Mouse (Mus musculus): ENCODE measurements around the gene Vmp1. TPM values are rescaled to one million over a fixed set of nuclear protein-coding genes. Genes with fewer than 3 reads are reported as not detected.

Gene Vmp1
- polyA plus RNA-seq, 1 experiment: 157 TPM

DNA sequence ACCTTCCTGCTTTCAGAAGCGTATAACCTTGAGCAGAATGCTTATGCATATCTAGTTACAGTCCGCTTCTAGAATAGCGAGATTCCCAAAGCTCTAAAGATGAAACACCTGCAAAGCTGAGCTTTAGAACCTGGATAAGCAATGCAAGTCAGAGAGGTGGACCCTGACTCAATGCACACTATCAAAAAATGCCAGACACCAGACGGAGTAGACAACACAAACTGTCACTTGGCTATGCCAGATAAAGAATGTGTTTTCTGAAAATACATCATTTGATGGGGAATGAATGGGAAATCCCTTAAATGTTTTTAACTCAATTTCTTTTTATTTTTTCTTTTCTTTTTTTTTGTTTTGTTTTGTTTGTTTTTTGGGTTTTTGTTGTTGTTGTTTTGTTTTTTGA is 8.1 kb downstream of the Vmp1 start:
- H3K36me3 ChIP-seq (ENCODE audit: control insufficient read depth, insufficient read depth): peaks cover 13% of the 10 kb centered on the region
- TF ChIP-seq CTCF (IDR thresholded peaks at IDR 0.05; ENCODE audit: control insufficient read depth, insufficient read depth, insufficient read length) (no peak), MYOG (IDR thresholded peaks at IDR 0.05; ENCODE audit: control insufficient read depth, extremely low read depth, insufficient read length) (no peak), MYOD1 (IDR thresholded peaks at IDR 0.05; ENCODE audit: control insufficient read depth, insufficient read length, low read depth) (no peak), MAX (IDR thresholded peaks at IDR 0.05) (no peak), USF1 (IDR thresholded peaks at IDR 0.05; ENCODE audit: low read depth) (no peak), FOSL1 (IDR thresholded peaks at IDR 0.05; ENCODE audit: insufficient read depth, low read length, poor library complexity, severe bottlenecking) (no peak), CEBPB (IDR thresholded peaks at IDR 0.05; ENCODE audit: low read depth) (no peak)

DNA sequence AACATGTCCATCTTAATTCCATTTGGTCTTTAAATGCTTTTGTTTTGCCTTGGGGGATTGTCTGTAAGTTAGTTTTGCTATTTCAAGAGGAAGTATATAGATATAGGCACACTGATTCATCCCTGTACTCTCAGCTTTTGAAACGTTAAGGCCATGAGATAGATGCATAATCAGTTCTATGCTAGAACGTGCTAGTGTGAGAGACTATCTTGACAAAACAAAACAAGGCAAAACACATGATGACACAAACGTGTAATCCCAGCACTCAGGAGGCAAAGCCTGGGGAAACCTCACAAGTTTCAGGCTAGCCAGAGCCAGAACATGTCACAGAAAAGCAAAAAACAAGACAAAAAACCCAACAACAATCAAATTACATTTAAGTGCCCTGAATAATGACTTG is 10.9 kb downstream of the Vmp1 start:
- Histone ChIP-seq H3ac (ENCODE audit: control insufficient read depth, insufficient read length, low read depth) (no peak overlapping the region), H3K36me3 (ENCODE audit: control insufficient read depth, insufficient read depth) (peaks cover 8% of the 10 kb centered on the region), H3K79me3 (ENCODE audit: low read depth) (peaks cover 33% of the 10 kb centered on the region), H3K4me3 (ENCODE audit: insufficient read depth, poor library complexity, severe bottlenecking) (no peak overlapping the region), H3K79me2 (ENCODE audit: control insufficient read depth, insufficient read depth) (peaks cover 95% of the 10 kb centered on the region), H3K27me3 (ENCODE audit: control insufficient read depth, insufficient read depth, insufficient read length) (no peaks in the 10 kb centered on the region)
- no peak for TF ChIP-seq CTCF (IDR thresholded peaks at IDR 0.05; ENCODE audit: control insufficient read depth, insufficient read depth, insufficient read length)
- no peak for TF ChIP-seq FOSL1 (IDR thresholded peaks at IDR 0.05; ENCODE audit: insufficient read depth, low read length, poor library complexity, severe bottlenecking)
- TF ChIP-seq MYOD1 (IDR thresholded peaks at IDR 0.05; ENCODE audit: control insufficient read depth, insufficient read length, low read depth): no peak
- TF ChIP-seq CEBPB (IDR thresholded peaks at IDR 0.05; ENCODE audit: low read depth): no peak
- TF ChIP-seq MAX (IDR thresholded peaks at IDR 0.05): no peak
- TF ChIP-seq USF1 (IDR thresholded peaks at IDR 0.05; ENCODE audit: low read depth): no peak
- TF ChIP-seq MYOG (IDR thresholded peaks at IDR 0.05; ENCODE audit: control insufficient read depth, extremely low read depth, insufficient read length): no peak

More for the DNA sequence above, 8.1 kb downstream of the Vmp1 start:
- peaks cover 49% of the 10 kb centered on the region for H3K79me3 ChIP-seq (ENCODE audit: low read depth)
- H3ac ChIP-seq (ENCODE audit: control insufficient read depth, insufficient read length, low read depth): no peak overlapping the region
- no peak overlapping the region for H3K4me3 ChIP-seq (ENCODE audit: insufficient read depth, poor library complexity, severe bottlenecking)
- H3K79me2 ChIP-seq (ENCODE audit: control insufficient read depth, insufficient read depth): peaks cover 94% of the 10 kb centered on the region
- H3K27me3 ChIP-seq (ENCODE audit: control insufficient read depth, insufficient read depth, insufficient read length): no peaks in the 10 kb centered on the region

DNA sequence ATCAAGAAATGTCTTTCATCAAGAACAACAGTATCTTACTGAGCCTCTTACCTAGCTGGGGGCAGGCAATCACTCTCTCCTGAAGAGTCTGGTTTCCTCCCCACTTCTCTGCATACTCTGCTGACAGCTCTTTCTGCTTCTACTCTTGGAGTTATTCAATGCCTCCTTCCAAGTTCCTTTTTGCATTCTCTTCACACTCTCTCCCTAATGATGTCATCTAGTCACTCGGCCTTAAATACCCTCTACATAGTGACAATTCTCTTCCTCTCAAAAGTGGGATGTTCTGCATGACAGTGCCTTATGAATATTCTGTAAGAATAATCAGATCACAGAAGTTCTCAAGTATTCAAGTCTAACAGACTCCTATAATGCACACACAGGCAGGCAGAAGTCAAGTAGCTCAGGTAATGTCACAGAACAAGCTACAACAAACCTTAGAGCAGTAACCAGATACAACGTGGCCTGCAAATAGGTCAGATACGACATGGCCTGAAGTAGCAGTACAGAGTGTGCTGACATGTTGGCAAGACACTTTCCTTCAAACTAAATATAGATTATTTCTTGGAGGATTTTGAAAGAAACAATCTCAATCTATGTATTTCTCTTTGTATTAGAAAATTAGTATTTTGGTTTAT is 12.5 kb downstream of the Vmp1 start:
- H3K4me3 ChIP-seq (ENCODE audit: insufficient read depth, poor library complexity, severe bottlenecking): no peak overlapping the region
- H3K79me3 ChIP-seq (ENCODE audit: low read depth): peaks cover 30% of the 10 kb centered on the region
- H3K79me2 ChIP-seq (ENCODE audit: control insufficient read depth, insufficient read depth): peaks cover 93% of the 10 kb centered on the region
- H3K36me3 ChIP-seq (ENCODE audit: control insufficient read depth, insufficient read depth): peaks cover 3% of the 10 kb centered on the region
- no peaks in the 10 kb centered on the region for H3K27me3 ChIP-seq (ENCODE audit: control insufficient read depth, insufficient read depth, insufficient read length)
- TF ChIP-seq USF1 (IDR thresholded peaks at IDR 0.05; ENCODE audit: low read depth): no peak
- no peak for TF ChIP-seq CEBPB (IDR thresholded peaks at IDR 0.05; ENCODE audit: low read depth)
- no peak overlapping the region for H3ac ChIP-seq (ENCODE audit: control insufficient read depth, insufficient read length, low read depth)

DNA sequence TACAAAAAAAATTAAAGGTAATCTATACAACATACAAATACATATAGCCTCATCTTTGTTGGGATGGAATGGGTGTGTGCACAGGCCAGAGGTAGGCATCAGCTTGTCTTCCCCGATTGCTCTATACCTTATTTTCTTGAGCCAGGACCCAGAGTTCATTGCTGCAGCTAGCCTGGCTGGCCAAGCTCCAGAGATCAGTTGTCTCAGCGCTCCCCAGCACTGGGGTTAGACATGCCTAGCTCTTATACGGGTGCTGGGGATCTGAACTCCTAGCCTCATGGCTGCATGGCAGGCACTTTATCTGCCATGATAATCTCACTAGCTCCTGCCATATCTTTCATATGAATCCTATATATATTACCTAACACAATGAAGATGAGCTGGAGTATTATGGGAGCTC is 15.5 kb downstream of the Vmp1 start:
- TF ChIP-seq MYOD1 (IDR thresholded peaks at IDR 0.05; ENCODE audit: control insufficient read depth, insufficient read length, low read depth) (no peak), CEBPB (IDR thresholded peaks at IDR 0.05; ENCODE audit: low read depth) (no peak), CTCF (IDR thresholded peaks at IDR 0.05; ENCODE audit: control insufficient read depth, insufficient read depth, insufficient read length) (no peak), FOSL1 (IDR thresholded peaks at IDR 0.05; ENCODE audit: insufficient read depth, low read length, poor library complexity, severe bottlenecking) (no peak), MYOG (IDR thresholded peaks at IDR 0.05; ENCODE audit: control insufficient read depth, extremely low read depth, insufficient read length) (no peak), MAX (IDR thresholded peaks at IDR 0.05) (no peak), USF1 (IDR thresholded peaks at IDR 0.05; ENCODE audit: low read depth) (no peak)
- H3K36me3 ChIP-seq (ENCODE audit: control insufficient read depth, insufficient read depth): peaks cover 16% of the 10 kb centered on the region
- H3K79me3 ChIP-seq (ENCODE audit: low read depth): peaks cover 21% of the 10 kb centered on the region
- H3ac ChIP-seq (ENCODE audit: control insufficient read depth, insufficient read length, low read depth): no peak overlapping the region
- H3K79me2 ChIP-seq (ENCODE audit: control insufficient read depth, insufficient read depth): peaks cover 63% of the 10 kb centered on the region
- no peaks in the 10 kb centered on the region for H3K27me3 ChIP-seq (ENCODE audit: control insufficient read depth, insufficient read depth, insufficient read length)
- H3K4me3 ChIP-seq (ENCODE audit: insufficient read depth, poor library complexity, severe bottlenecking): no peak overlapping the region

- Histone ChIP-seq H3ac (ENCODE audit: control insufficient read depth, insufficient read length, low read depth) (no peak overlapping the region), H3K27me3 (ENCODE audit: control insufficient read depth, insufficient read depth, insufficient read length) (no peaks in the 10 kb centered on the region), H3K79me2 (ENCODE audit: control insufficient read depth, insufficient read depth) (peaks cover 57% of the 10 kb centered on the region), H3K79me3 (ENCODE audit: low read depth) (peaks cover 18% of the 10 kb centered on the region), H3K36me3 (ENCODE audit: control insufficient read depth, insufficient read depth) (peaks cover 16% of the 10 kb centered on the region), H3K4me3 (ENCODE audit: insufficient read depth, poor library complexity, severe bottlenecking) (no peak overlapping the region)
- TF ChIP-seq CTCF (IDR thresholded peaks at IDR 0.05; ENCODE audit: control insufficient read depth, insufficient read depth, insufficient read length) (no peak), MYOG (IDR thresholded peaks at IDR 0.05; ENCODE audit: control insufficient read depth, extremely low read depth, insufficient read length) (no peak), USF1 (IDR thresholded peaks at IDR 0.05; ENCODE audit: low read depth) (no peak)
Observed at GRCm38 (mm10) chr11:86667553-86667952, 16.1 kb downstream of the Vmp1 start.

DNA sequence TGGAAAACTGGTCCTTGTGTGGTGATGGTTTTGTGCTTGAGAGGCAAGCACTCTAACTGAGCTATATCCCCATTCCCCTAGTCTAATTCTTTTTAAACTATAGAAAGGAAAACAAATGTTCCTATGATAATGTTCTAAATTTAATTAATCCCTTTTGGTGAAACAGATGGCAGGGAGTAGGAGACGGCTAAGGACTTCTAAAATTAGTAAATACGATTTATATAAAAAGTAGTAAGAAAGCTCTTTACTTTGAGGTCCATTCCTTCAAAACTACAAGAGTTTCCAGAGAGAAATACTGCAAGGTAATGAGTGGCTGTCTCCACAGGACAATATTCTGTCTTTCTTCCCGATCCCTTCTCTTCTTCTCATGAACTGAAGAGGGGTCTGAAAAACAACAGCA is 19.2 kb downstream of the Vmp1 start:
- H3K79me2 ChIP-seq (ENCODE audit: control insufficient read depth, insufficient read depth): peaks cover 28% of the 10 kb centered on the region
- H3K36me3 ChIP-seq (ENCODE audit: control insufficient read depth, insufficient read depth): peaks cover 32% of the 10 kb centered on the region
- peaks cover 8% of the 10 kb centered on the region for H3K79me3 ChIP-seq (ENCODE audit: low read depth)
- H3K27me3 ChIP-seq (ENCODE audit: control insufficient read depth, insufficient read depth, insufficient read length): no peaks in the 10 kb centered on the region
- no peak for TF ChIP-seq USF1 (IDR thresholded peaks at IDR 0.05; ENCODE audit: low read depth)
- H3ac ChIP-seq (ENCODE audit: control insufficient read depth, insufficient read length, low read depth): no peak overlapping the region
- H3K4me3 ChIP-seq (ENCODE audit: insufficient read depth, poor library complexity, severe bottlenecking): no peak overlapping the region

Data from C2C12 (cell line).